Mouse (Mus musculus) thymus, adult 2 months (tissue): Measurements from ENCODE around the gene Ccdc6.

Experiments used
- CTCF ChIP-seq: fragments of 200-500 bp; IDR thresholded peaks from 2 replicates; pipeline ENCODE4 v1.5.1; 2012; ENCODE audit warnings: mild to moderate bottlenecking, control low read depth, low read length, moderate library complexity, borderline replicate concordance; ENCODE audit not compliant: control insufficient read depth, poor library complexity, insufficient read depth; ENCODE audit errors: extremely low read depth
- POLR2A ChIP-seq: fragments of 200-500 bp; IDR thresholded peaks from 2 replicates; pipeline ENCODE4 v1.6.1; 2012; ENCODE audit warnings: mild to moderate bottlenecking, low read length, control low read depth, moderate library complexity; ENCODE audit not compliant: control insufficient read depth, poor library complexity, insufficient read depth; ENCODE audit errors: extremely low read depth

DNA sequence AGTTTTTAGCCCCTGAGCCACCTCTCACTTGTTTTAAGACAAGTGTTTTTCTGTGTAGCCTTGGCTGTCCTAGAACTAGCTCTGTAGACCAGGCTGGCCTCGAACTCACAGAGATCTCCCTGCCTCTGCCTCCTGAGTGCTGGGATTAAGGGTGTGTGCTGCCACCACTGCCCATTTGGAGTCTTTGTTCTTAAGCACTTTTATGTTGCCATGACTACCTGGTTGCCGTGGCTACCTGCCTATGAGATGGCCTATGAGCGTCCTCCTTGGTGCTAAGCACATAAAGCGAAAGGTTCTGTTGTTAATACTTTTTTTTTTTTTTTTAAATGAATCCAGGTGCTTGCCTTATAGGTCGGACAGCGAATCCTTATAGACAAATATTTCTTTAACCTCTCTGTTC is 14.7 kb downstream of the Ccdc6 start:
- TF ChIP-seq CTCF (no peak), POLR2A (no peak)
